Mouse (Mus musculus) heart, embryonic 16.5 days (tissue): Measurements from ENCODE around the gene Chmp2a. TPM values are rescaled to one million over a fixed set of nuclear protein-coding genes. Genes with fewer than 3 reads are reported as not detected.

Source experiments
- ATAC-seq: fragments of 200-750 bp; cut with Nextera tagmentation; replicated peaks from 2 replicates; pipeline ENCODE4 v1.8.0; 2017; ENCODE audit warnings: moderate number of reproducible peaks; ENCODE audit not compliant: insufficient read depth, low FRiP score; ENCODE audit errors: extremely low read depth
- H3K27ac ChIP-seq: fragments of 300-500 bp; sonication (generic); 2 replicates; pipeline ENCODE4 v1.5.1; 2014; ENCODE audit warnings: mild to moderate bottlenecking, low read length, control low read depth, moderate library complexity
- H3K27me3 ChIP-seq: fragments of 300-500 bp; sonication (generic); 2 replicates; pipeline ENCODE4 v1.6.1; 2014; ENCODE audit warnings: low read length, mixed read lengths; ENCODE audit not compliant: control insufficient read depth, insufficient read depth
- H3K36me3 ChIP-seq: fragments of 300-500 bp; sonication (generic); 2 replicates; pipeline ENCODE4 v1.6.1; 2014; ENCODE audit not compliant: control insufficient read depth, insufficient read depth
- H3K4me1 ChIP-seq: fragments of 300-500 bp; sonication (generic); 2 replicates; pipeline ENCODE4 v1.6.1; 2014; ENCODE audit warnings: low read length, mixed read lengths; ENCODE audit not compliant: control insufficient read depth, insufficient read depth
- H3K4me2 ChIP-seq: fragments of 300-500 bp; sonication (generic); 2 replicates; pipeline ENCODE4 v1.6.1; 2014; ENCODE audit warnings: low read depth, mild to moderate bottlenecking, control low read depth, low read length
- H3K4me3 ChIP-seq: fragments of 300-500 bp; sonication (generic); 2 replicates; pipeline ENCODE4 v1.5.1; 2014; ENCODE audit warnings: mild to moderate bottlenecking, control low read depth, low read length
- H3K9ac ChIP-seq: fragments of 300-500 bp; sonication (generic); 2 replicates; pipeline ENCODE4 v1.6.1; 2014; ENCODE audit warnings: low read length, control low read depth
- H3K9me3 ChIP-seq: fragments of 300-500 bp; sonication (generic); replicated peaks from 2 replicates; pipeline ENCODE4 v1.6.1; 2016; ENCODE audit warnings: low read length; ENCODE audit not compliant: control insufficient read depth
- WGBS: fragments of 180-500 bp; shearing (Covaris S2); extraction: QIAGEN DNeasy Blood & Tissue Kit; methylation state at CpG from one replicate; pipeline ENCODE4 v1.1.7; 2014; 5-methylcytosine and 5-hydroxymethylcytosine counted together
- polyA plus RNA-seq: library from polyadenylated mRNA; unstranded; fragments of >200 nt; fragmentation: Nextera tagmentation; extraction: Ambion mirVana; gene quantifications from 2 replicates; pipeline ENCODE4 v1.2.1, GENCODE M21; 2015

Chmp2a gene
- polyA plus RNA-seq, 1 experiment from 2014 or later = 146 TPM

DNA sequence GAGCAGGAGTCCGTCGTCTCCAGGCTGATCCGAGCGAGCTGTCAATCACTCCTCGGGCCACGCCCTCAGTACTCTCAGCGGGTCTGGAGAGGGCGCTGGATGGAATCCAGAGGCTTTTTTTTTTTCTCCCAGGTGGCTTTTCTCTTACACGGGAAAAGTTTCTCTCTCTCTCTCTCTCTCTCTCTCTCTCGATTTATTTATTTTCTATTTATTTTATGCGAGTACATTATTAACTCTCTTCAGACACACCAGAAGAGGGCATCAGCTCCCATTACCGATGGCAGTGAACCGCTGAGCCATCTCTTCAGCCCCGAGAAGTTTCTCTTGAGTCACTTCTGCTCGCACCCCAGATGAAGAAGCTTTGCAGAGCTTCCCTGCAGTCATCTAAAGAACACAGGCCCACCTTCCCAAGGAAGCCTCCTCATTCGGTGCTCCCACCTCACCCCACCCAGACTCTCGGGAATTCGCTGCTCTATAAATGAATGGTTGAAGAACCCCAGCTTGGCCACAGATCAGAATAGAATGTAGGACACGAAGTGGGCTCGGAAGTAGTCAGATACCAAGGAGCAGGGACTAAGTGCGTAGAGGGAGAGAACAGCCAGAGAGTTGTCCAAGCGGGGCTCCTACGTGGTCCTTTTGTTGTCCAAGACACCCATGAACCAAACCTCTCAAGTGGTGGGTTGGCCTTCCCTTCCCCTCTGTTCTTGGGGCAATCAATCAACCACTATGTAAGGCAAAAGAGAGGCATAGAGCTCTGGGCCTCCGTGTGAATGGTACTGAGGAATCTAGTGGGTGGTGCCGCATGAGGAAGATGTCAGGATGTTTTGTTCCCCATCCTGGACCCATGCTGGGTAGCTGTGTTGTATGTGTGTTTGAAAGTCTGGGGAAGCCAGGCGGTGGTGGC, 24.4 kb downstream of the Chmp2a start, which contains the start of gene Zbtb45:
Gene Zbtb45 (minus strand): TSS at position 30 of the 904 bp plus-strand sequence.
- Histone ChIP-seq H3K27me3 (no peaks in the 10 kb centered on the region), H3K4me1 (peaks cover 19% of the 10 kb centered on the region), H3K4me3 (peak within 1 kb of the TSS; percentile 88), H3K9ac (peak within 1 kb of the TSS; percentile 94), H3K36me3 (peaks cover 25% of the 10 kb centered on the region), H3K9me3 (no peaks in the 10 kb centered on the region), H3K27ac (peak within 1 kb of the TSS; percentile 97), H3K4me2 (peak within 1 kb of the TSS; percentile 96)
- ATAC-seq = no peak
- WGBS = 15% methylated on average over 26 of the region's 26 CpGs

DNA sequence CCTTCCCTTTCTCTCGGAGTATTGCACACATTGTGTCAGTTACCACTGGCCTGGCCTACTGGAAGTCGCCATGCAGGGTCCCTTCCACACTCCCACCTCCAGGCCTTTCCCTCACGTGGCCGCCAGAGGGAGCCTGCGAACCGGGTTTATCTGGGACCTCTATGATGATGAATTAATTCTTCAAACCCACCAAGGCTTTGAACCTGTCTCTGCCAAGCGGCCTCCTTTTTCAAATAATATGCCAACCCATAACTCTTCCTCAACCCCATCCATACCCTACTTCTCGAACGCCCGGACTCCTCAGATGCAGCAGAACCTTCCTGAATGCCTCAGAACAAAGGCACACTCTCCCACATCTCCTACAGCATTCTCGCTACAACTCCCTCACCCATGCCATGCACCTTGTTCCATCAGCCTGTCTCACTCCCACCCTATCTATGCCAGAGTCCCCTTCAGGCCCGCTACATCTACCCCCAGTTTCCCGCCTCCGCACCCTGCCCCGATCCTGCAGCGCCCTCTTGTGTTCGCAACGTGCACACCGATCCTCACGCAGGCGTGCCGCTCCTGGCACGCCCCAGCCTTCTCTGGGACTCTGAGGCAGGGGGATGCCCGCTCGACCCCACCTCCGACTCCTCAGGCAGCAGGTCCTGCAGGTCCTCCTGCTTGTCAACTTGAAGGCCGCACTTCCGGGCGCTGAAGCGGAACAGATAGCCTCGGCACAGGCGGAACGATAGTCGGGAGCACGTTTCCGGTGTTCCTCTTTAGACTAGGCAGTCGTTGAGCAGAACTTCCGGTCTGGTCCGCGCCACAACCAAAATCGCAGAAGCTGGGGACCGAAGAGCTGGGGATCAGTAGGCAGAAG, 25.2 kb downstream of the Chmp2a start:
- no peaks in the 10 kb centered on the region for H3K27me3 ChIP-seq
- peaks cover 29% of the 10 kb centered on the region for H3K36me3 ChIP-seq
- H3K4me3 ChIP-seq = peak overlapping the region; percentile 88
- peak overlapping the region; percentile 97 for H3K27ac ChIP-seq
- H3K4me2 ChIP-seq = peak overlapping the region; percentile 96
- under 1% methylated on average over 42 of the region's 42 CpGs for WGBS
- ATAC-seq = peak; percentile 88
- H3K9me3 ChIP-seq = no peaks in the 10 kb centered on the region
- H3K9ac ChIP-seq = peak overlapping the region; percentile 94
- peaks cover 19% of the 10 kb centered on the region for H3K4me1 ChIP-seq

DNA sequence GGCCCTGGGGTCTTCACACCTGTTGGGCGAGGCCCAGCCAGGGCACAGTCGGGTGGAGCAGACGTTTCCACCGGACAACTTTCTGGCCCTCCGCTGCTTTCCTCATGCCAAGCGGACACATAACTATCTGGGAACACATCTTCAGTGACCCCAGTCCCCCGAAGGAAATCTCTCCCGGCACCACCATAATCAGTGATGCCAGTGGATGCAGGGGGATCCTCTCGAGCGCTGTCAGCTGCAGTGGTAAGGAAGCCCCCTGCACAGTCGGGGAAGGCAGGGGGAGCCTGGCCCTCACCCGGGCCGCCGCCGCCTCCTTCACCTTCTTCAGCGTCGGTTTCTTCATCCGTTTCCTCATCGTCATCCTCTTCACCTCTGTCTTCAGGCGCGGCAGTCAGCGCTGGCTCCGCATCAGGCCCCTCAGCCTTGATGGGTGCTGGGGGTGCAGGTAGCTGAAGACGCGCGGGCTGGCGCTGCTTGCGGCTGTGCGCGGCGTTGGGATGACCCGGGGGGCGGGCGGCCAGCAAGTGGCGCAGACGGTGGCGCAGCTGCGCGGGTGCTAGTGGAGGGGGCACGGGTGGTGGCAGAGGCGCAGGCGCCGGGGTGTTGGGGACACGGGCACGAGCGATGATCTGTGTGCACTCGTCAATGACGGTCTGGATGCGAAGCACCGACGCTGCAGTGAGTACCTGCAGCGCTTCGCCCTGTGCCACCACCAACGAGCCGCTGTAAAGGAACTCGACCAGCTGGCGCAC, 27.1 kb downstream of the Chmp2a start:
- Histone ChIP-seq H3K9ac (no peak overlapping the region), H3K4me3 (no peak overlapping the region), H3K4me2 (no peak overlapping the region), H3K27me3 (no peaks in the 10 kb centered on the region), H3K9me3 (no peaks in the 10 kb centered on the region), H3K27ac (no peak overlapping the region), H3K36me3 (peaks cover 29% of the 10 kb centered on the region), H3K4me1 (peaks cover 19% of the 10 kb centered on the region)
- WGBS = 49% methylated on average over 57 of the region's 57 CpGs
- no peak for ATAC-seq

DNA sequence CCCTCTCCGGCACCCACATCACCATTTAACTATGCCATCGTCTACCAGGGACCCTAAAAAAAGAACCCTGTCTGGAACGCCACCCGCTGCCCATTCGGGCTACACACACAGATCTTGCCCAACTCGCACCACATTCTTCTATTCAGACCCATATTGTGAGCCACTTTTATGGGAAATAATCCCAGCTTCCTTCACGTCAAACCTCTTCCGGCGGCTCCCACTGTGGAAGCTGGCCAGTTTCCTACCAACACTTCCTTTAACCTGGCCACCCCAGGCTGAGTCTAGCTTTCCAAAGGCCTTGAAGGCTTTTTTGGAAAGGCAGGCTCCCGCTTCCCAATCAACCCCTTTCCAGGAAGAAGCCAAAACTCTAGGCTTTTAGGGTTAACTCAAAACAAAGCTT, 28.1 kb downstream of the Chmp2a start:
- Histone ChIP-seq H3K36me3 (peaks cover 29% of the 10 kb centered on the region), H3K4me1 (peaks cover 19% of the 10 kb centered on the region), H3K9ac (peak overlapping the region; percentile 20; the same call in 1 of the 2 replicates), H3K4me3 (no peak overlapping the region), H3K4me2 (no peak overlapping the region), H3K9me3 (no peaks in the 10 kb centered on the region), H3K27ac (no peak overlapping the region), H3K27me3 (no peaks in the 10 kb centered on the region)
- ATAC-seq = no peak
- 80% methylated on average over 10 of the region's 10 CpGs for WGBS

DNA sequence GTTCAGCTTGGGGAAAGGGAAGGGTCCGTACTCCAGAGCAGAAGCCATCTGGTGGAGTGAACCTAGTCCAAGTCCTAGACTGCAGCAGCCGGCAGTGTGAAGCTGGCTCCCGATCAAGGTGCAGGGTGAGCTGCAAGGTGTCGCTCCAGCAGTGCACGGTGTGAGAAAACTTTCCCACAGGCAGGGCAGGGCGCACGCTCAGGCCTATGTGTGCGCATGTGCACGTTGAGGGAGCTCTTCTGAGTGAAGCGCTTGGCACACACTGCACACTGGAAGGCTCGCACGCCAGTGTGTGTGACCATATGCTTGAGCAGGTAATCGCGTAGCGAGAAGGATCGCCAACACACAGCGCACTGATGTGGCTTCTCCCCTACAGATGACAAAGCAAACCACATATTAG, 28.6 kb downstream of the Chmp2a start:
- no peak overlapping the region for H3K4me3 ChIP-seq
- no peak for ATAC-seq
- 87% methylated on average over 17 of the region's 17 CpGs for WGBS

DNA sequence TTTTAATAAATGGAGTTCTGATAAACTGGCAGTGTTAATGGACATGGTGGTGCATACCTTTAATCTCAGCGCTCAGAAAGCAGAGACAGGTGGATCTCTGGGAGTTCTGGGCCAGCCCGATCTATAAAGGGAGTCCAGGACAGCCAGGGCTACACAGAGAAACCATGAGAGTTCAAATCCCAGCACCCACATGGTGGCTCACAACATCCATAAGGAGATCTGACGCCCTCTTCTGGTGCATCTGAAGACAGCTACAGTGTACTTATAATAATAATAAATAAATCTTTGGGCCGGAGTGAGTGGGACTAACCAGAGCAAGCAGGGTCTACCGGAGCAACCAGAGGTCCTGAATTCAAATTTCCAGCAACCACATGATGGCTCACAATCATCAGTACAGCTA, 31.2 kb downstream of the Chmp2a start:
- Histone ChIP-seq H3K4me3 (no peak overlapping the region), H3K9me3 (no peaks in the 10 kb centered on the region), H3K4me2 (no peak overlapping the region), H3K4me1 (peaks cover 6% of the 10 kb centered on the region; the same call in 1 of the 2 replicates), H3K27ac (no peak overlapping the region), H3K36me3 (peaks cover 29% of the 10 kb centered on the region), H3K9ac (no peak overlapping the region), H3K27me3 (no peaks in the 10 kb centered on the region)
- 74% methylated on average over 5 of the region's 5 CpGs for WGBS
- ATAC-seq = no peak

More for the DNA sequence above, 28.6 kb downstream of the Chmp2a start:
- Histone ChIP-seq H3K9me3 (no peaks in the 10 kb centered on the region), H3K27me3 (no peaks in the 10 kb centered on the region), H3K4me1 (peaks cover 19% of the 10 kb centered on the region), H3K4me2 (no peak overlapping the region), H3K9ac (no peak overlapping the region), H3K27ac (no peak overlapping the region), H3K36me3 (peaks cover 29% of the 10 kb centered on the region)

DNA sequence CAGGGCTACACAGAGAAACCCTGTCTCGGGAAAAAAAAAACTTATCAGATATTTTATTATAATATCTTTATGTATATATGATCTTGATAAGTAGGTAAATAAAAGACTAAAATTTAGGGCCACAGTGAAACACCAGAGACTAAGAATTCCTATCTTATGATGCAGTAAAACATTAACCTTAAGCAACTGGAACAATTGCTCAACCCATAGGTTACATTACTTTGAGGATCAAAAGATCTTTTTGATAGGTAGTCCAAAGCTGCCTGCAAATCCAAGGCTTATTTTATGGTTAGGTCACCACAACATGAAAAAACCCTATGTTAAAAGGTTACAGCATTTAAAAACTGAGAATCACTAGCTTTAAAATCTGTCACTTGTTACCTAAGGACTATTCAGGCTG, 33.0 kb downstream of the Chmp2a start:
- Histone ChIP-seq H3K4me3 (no peak overlapping the region), H3K4me1 (0 out of 2 replicates have a peak, but pooled peaks cover under 1% of the 10 kb centered on the region), H3K9ac (no peak overlapping the region), H3K9me3 (no peaks in the 10 kb centered on the region), H3K4me2 (no peak overlapping the region), H3K27me3 (no peaks in the 10 kb centered on the region), H3K36me3 (peaks cover 14% of the 10 kb centered on the region), H3K27ac (no peak overlapping the region)
- ATAC-seq = no peak
- 58% methylated on average over 1 of the region's 1 CpGs for WGBS

DNA sequence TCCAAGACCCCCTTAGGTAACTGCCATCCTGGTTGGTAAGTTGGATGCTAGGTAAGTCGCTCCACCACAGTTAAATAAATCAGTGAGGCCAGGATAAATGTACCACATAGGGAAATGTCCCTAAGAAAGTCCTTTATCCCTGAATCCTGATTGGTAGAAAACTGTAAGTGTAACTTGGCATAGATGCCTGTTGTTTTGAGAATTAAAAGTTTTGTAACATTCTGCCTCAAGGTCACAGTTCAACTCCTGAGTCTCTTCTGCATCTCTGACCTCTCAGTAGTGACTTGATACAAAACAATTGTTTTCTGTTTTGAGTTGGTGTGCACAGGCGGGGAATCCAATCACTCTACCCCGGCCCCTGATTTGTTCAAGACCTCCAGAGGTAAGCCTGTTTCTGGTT, 35.8 kb downstream of the Chmp2a start, which contains the start of gene Trim28:
Gene Trim28 (plus strand): TSS at position 264 of the 400 bp plus-strand sequence.
- ATAC-seq = no peak
- WGBS = 77% methylated on average over 3 of the region's 3 CpGs
- no peaks in the 10 kb centered on the region for H3K4me1 ChIP-seq

More for the DNA sequence above, 35.8 kb downstream of the Chmp2a start, which contains the start of gene Trim28:
- Histone ChIP-seq H3K27me3 (no peaks in the 10 kb centered on the region), H3K4me3 (no peak within 1 kb of the TSS), H3K27ac (no peak within 1 kb of the TSS), H3K36me3 (no peaks in the 10 kb centered on the region), H3K9ac (no peak within 1 kb of the TSS), H3K9me3 (no peaks in the 10 kb centered on the region), H3K4me2 (no peak within 1 kb of the TSS)
